Mouse (Mus musculus): ENCODE data around the gene Rsf1.

DNA sequence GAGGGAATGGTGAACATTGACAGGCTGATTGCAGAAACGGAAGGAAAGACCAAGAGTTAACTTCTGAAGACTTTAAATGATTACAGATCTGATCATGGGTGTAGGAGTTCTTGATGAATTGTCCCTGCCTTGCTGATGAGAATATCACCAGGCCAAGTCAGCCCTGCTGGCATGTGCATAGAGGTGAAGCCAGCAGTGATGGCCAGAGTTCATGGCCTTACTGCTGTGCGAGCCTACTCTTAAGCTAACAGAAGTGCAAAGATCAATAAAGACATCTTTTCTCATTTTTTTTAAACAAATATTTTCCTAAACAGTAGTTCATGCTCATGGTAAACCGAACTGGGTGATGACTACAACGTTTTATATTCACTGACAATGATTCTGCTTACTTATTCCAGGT is 71.0 kb downstream of the Rsf1 start:
- TF ChIP-seq CTCF (IDR thresholded peaks at IDR 0.05; ENCODE audit: low read depth, low read length) (no peak), POLR2A (IDR thresholded peaks at IDR 0.05; ENCODE audit: borderline replicate concordance, low read depth, low read length) (no peak)

Measured in bone marrow macrophage, adult 2 months (primary cell).